Mouse (Mus musculus) frontal cortex, adult 2 months (tissue): ENCODE measurements around the gene Yod1. TPM values are rescaled to one million over a fixed set of nuclear protein-coding genes. Genes with fewer than 3 reads are reported as not detected.

Experiments
- DNase-seq, 2 experiments: peaks; one replicate each; pipeline ENCODE4 v3.0.0; 2022; ENCODE audit warnings: low spot score in 1 of 2; ENCODE audit errors: extremely low spot score in 1 of 2
- polyA plus RNA-seq: library from polyadenylated mRNA; depleted of rRNA; stranded (reverse); fragments of >200 nt; gene quantifications from 2 replicates; pipeline ENCODE4 v1.2.3, GENCODE M21; 2012

Gene Yod1
- polyA plus RNA-seq, 1 experiment: 7.8 TPM

- no peak for DNase-seq
Observed at GRCm38 (mm10) chr1:130731741-130732337, 14.7 kb downstream of the Yod1 start, which contains the start of gene AA986860. TSS of gene AA986860 (plus strand) at chr1:130731976.

GRCm38 (mm10) chr1:130732706-130733658 is 15.9 kb downstream of the Yod1 start:
- DNase-seq: no peak

DNA sequence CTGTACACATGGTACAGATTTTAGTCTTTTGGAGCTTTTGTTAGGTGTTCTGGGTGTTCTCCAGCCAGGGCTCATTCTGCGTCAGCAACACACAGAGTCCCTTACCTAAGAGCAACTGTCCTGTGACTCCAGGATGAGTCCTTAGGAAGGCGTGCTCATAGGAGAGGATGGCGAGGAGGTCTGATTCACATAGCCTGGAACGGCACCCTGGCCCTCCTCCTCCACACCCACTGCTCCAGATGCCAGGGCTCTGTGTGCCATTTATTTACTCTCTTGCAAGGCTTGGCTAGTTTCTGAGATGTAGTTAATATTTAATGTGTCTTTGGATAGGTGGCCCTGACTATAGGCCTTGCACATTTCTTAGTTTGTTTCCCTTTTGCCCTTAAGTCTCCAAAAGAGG is 16.5 kb downstream of the Yod1 start:
- DNase-seq: peak in 1 of 2 experiments; percentile 43

GRCm38 (mm10) chr1:130734452-130734851 is 17.3 kb downstream of the Yod1 start:
- DNase-seq: no peak

DNA sequence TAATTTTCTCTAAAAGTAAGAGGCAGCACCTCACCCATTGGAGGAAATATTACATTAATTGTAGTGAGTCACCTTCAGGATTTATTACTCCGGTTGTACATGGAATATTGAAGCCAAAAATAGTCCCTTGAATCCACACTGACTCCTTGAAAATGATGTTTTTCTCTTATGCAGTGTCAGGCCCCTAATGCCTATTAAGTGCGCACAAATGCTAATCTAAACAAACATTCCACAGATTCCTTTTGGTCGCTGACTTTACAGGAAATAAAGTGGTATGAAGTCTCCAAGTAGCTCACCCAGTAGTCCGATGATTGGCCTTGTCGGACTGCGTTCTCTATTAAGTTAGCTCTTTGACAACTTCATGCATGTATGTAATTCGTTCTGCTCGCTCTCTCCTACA is 17.7 kb downstream of the Yod1 start:
- DNase-seq: no peak

DNA sequence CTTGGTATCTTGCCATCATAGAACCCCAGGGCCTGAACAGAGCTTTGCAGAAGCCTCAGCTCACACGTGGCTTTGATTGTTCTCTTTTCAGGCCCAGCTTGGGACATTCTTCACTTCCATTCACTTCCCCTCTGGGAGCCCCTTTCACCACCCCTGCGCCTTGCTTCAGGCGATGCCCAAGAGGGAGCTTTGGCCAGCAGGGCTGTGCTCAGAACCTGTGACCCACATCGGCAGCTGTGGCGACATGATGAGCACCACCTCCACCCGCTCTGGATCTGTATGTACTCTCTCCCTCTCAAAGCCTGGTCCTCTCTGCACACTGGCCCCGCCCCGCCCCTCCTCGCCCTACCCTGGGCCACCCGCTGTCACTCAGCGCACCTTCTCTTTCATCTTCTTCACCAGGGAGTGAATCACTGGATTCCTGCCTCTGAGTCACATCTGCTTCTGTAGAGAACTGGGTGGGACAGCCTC is 20.3 kb downstream of the Yod1 start:
- no peak for DNase-seq

DNA sequence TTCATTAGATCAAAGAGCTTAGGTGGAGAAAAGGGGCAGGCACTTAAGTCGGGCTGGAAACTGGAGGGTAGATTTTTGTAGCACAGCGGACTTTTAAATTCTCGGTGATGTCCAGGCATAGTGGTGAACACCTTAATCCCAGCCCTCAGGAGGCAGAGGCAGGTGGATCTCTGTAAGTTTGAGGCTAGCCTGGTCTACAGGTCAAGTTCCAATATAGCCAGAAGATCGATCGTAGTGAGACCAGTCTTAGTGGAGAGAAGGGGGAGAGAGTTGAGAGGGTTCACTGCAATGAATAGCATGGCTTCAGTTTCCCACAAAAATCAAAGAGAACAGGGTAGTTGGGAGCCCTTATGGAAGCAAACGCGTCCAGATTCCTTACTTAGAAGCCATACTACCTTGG is 20.8 kb downstream of the Yod1 start:
- DNase-seq: no peak

GRCm38 (mm10) chr1:130738551-130739106 is 21.5 kb downstream of the Yod1 start:
- no peak for DNase-seq

GRCm38 (mm10) chr1:130739636-130740035 is 22.5 kb downstream of the Yod1 start:
- DNase-seq: no peak

- DNase-seq: no peak
Observed at GRCm38 (mm10) chr1:130740227-130740648, 23.1 kb downstream of the Yod1 start.

DNA sequence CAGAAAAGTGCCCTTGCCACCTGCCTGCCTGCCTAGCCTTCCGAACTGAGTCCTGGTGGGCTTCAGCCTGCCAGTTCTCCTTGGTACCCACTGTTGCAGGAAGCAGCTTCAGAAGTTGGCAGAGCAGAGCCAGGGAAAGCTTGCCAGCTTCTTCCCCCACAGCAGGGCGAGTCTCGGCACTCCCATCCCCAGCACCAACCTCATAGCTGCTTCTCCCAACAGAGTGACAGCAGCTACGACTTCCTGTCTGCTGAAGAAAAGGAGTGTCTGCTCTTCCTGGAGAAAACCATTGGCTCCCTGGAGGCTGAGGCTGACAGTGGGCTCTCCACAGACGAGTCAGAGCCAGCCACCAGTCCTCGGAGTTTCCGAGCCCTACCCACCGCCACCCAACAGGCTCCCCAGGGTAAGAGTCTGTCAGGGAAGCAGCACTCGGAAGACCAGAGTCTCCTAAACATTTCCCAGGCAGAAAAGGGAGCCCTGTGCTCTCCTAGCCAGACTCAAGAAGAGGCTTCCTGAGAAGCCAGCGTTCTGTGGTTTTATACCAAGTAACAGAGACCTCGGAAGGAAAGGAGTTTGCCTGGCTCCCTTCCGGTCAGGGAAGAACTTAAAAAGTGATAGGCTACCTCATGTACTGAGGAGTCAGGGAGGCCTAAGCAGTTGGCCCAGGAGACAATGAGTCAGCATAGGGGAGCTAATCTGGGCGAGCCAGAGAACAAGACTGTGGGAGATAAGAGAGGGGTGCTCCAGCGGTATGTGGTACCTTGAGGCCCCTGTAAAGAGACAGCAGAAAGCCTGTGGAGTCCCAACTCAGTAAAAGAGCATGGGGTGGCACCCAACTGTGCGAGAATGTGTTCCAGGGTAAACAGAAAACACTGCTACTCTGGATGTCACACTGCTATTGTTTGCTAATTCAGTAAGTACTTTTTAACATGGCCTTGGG is 23.9 kb downstream of the Yod1 start:
- peak; percentile 40 to 68 for DNase-seq

DNA sequence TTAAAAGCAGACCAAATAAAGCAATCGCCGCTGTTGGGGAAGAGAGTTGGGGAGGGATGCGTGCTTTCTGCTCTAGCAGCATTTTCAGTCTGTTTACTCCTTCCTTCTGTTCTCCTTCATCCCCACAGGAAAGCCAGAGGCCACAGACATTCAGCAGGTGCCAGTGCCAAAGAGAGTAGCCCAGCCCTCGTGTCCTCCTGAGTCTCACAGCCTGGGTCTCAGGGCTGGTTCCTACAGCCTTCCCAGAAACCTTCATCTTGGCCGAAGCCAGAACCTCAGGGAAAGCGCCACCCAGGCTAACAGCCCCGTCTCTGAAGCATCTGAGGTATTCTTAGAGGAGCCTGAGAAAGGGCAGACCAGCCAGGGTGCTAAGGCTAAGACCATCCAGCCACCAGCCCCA is 25.1 kb downstream of the Yod1 start:
- DNase-seq: no peak

DNA sequence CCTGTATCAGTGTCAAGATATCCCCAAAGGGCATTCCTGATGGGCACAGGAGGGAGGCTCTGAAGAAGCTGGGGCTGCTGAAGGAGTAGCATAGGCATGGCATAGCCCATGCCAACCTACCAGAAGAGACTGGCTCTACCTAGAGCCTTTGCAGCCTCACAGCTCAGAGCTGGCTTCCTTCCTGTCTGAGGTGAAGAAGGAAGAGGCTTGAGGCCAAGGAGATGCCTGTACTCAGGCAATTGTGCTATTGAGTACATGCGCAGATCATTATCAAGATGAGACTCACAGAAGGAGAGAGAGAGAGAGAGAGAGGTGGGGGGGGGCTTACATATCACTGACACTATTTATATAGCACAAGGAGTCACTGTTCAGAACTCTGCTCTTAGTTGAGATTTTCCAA is 26.6 kb downstream of the Yod1 start:
- no peak for DNase-seq

DNA sequence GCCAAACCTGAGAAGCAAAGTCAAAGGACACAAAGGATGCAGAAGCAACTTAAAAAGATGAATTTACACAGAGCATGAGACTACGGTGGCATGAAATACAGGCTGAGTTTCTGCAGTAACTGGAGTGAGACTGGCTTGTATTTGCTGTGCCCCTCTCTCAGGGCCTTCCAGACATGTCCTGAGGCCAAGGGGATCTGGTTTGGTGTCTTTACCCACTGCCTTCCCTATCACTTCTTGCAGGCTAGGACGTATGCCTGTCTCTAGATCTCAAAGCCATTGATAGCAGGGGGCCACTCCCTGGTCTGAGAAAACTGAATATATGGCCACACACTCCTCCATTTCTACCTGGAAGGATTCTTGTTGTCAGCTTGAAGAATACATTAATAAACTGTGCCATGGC is 27.1 kb downstream of the Yod1 start:
- no peak for DNase-seq

DNA sequence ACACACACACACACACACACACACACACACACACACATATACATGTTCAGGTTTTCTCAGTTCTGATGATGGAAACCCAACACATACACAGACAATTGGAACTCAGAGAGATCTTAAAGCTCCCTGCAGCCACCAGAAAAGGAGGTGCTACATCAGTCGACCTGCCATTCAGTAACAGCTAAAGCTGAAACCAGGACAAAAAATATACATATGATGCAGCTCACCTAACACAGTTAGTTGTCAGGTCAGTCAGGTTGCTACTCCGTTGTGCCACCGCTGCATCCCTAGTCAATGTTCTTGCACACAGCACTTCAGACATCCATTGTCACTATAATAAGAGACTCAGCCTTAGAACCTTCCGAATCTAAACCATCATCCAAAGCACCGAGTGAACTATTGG is 27.8 kb downstream of the Yod1 start:
- DNase-seq: no peak

DNA sequence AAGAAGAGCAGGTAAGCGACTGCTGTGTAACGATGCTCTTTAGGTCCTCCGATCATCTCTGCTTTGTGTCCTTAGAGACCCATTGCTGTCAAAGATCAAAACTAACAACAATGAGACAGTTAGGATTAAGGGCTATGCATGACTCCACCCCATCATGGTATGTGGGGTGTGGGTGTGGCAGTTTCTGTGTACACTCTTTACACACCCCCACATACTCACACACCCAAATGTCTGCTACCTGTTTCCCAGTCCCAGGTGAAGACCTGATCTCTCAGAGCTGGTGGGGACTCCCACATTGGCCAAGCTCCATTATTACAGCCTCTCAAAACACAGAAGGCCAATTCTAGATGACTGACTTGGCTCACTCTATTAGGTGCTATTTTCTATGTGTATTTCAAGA is 28.5 kb downstream of the Yod1 start:
- DNase-seq: no peak

DNA sequence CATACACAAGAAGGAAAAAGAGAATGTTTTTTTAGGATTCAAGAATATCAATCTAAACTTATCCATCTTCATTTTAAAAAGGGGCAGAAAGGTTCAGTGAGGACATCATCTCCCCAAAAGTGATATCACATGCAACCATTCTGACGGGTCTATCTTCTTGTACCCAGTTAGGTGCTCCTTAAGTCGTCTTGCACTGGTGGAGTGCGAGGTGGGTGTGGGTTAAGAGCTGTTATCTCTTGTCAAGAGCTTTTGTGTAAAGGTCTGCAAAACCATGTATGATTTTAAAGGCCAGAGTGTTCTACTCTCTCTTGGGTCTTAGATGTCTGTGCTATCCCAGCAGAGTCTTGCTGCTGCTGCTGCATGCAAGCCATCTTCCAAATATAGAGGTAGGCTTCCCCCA is 29.7 kb downstream of the Yod1 start:
- DNase-seq: no peak

DNA sequence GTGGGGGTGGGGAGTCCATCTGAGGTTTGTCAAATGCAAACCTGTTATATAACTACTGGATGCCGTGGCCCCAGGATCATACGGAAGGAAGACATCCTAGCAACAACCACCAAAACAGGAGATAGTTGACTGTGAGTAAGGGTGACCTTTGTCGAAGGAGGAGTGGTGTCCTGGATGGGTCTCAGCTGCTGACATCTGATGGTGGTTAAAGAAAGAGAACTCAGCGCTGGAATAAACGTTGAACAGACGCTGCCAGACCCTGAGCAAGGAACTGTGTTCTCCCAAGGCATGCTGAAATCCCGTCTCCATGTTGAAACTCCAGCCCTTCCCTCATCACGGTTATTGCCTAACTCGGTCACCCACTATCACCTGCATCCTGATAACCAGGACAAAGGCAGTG is 42.6 kb downstream of the Yod1 start:
- no peak for DNase-seq

DNA sequence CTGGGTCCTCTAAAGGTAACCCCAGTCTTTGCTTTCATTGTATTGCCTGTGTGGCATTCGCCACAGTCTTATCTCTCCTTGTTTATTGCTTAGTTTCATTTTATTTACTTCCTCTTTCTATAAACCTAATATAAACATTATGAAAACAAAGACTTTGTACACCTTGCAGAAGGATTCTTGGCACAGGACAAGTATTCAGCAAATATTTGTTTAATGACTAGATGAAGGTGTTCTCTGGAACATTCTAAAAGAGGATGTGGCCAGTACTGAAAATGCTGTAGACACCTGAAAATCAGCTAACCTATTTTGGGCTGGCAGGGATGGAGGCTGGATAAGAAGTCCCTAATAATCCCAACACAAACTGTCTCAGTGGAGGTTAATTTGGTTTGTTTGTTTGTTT is 44.5 kb downstream of the Yod1 start:
- no peak for DNase-seq

- DNase-seq: no peak
Observed at GRCm38 (mm10) chr1:130762045-130762760, 45.1 kb downstream of the Yod1 start.
